Mouse (Mus musculus) adrenal gland, adult 2 months (tissue): ENCODE data around the gene 4933427D14Rik. TPM values are rescaled to one million over a fixed set of nuclear protein-coding genes. Genes with fewer than 3 reads are reported as not detected.
A peak's percentile ranks its signal among the peaks of the same experiment; 100 is the strongest.

ENCODE experiments used
- DNase-seq: peaks from one replicate; pipeline ENCODE4 v3.0.0; 2021
- polyA plus RNA-seq: library from polyadenylated mRNA; depleted of rRNA; stranded (reverse); fragments of >200 nt; gene quantifications from 2 replicates; pipeline ENCODE4 v1.2.3, GENCODE M21; 2012
- total RNA-seq, 2 experiments: library from RNA; stranded (reverse); gene quantifications; 2 replicates each; pipeline ENCODE4 v1.2.3; 2021

The 4933427D14Rik gene
- total and polyA plus RNA-seq, 3 experiments, result 3.1 to 6.4 (median 6.0) TPM

DNA sequence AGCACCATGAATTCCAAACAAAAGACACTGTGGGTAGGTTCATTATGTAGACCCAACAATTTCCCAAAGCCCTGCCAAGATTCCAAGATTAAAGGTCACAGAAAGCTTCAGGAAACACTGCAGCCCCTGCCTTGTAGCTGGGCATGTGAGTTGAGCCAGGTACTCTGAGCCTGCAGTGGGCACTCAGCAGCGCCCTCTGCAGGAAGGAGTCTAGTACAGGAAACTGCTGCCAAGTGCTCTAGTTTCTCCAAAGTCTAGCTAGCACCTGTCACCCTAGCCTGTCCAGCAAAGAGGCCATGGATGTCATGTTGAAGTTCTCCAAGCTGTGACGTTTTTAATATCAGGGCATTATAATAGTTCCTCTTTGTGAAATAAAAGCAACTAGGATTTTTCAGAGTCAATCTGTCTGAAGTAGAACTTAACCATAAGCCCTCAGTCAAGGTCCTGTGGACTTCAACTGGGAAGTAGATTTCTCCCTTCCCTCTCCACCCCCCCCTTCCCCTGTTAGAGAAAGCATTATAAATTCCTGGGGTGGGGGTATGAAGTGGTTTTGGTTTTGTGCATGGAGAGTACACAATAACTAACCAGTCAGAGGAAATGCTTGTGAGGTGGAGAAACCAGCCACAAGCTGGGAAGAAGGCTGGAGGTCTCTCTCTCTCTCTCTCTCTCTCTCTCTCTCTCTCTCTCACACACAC lies 61.9 kb downstream of the 4933427D14Rik start:
- DNase-seq, result peak; percentile 43

DNA sequence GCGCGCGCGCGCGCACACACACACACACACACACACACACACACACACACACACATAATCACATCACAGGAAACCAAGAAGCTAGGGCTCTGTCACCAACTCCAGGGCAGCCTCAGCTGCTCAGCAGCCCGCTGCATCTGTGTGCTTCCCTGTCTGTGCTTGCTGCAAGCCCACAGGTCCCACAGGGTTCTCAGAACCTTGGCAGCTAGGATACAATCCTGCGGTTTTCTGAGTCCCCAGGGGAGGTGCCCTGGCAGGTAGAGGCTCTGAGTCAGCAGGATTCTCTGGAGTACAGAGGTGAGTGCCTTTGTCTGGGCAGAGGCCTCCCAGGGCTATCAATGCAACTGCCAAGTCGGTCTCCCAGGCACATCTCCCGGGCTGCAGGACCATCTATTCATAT lies 64.4 kb downstream of the 4933427D14Rik start:
- no peak for DNase-seq

DNA sequence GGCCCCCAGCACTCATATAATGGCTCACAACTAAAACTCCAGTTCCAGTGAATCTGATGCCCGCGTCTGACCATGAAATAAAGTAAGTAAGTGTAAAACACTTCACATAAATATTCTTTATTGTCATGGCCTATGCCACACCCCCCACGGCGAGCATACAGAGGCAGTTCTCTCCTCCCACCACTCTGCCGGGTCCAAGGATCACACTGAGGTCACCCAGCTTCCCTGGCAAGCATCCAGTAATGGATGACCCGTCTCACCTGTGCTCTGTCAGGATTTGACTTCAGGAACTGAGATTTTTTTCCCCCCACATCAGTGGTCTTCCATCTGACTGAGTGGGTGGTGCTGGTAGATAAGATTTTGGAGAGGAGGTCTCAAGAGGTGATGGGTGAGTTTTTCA lies 67.1 kb downstream of the 4933427D14Rik start:
- DNase-seq, result no peak

DNA sequence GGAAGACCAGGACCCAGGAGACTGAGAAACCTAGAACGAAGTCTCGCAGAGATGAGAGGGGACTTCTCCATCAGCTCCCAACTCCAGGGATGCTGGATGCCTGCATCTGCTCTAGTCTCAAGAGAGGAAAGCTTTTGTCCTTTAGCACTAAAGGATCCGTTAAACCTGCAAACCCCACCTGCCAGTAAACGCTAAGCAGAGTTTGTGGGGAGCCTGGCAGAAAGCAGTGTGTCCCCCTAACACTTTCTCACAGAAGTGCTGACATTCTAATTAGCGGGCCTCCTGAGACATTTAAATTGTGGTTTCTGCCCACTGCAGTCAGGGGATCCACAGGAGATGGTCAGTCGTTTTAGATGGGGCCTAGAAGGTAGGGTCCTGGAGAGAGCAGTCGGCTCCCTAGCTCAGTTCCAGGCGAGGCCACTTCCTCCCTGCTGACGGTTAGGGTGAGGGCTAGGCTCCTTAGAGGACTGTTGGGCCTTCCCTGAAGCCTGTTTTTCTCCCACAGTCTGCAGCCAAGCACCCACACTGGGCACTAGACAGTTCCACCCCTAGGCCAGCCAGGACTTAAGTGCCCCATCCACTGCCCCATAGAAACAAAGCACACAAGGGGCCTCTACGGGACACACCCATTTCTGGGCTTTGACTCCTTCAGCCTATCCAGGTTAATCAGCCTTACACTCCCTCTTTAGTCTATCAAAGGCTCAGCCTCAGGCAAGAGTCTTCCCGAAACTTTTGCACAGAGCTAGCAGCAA lies 70.9 kb downstream of the 4933427D14Rik start:
- DNase-seq, result no peak

DNA sequence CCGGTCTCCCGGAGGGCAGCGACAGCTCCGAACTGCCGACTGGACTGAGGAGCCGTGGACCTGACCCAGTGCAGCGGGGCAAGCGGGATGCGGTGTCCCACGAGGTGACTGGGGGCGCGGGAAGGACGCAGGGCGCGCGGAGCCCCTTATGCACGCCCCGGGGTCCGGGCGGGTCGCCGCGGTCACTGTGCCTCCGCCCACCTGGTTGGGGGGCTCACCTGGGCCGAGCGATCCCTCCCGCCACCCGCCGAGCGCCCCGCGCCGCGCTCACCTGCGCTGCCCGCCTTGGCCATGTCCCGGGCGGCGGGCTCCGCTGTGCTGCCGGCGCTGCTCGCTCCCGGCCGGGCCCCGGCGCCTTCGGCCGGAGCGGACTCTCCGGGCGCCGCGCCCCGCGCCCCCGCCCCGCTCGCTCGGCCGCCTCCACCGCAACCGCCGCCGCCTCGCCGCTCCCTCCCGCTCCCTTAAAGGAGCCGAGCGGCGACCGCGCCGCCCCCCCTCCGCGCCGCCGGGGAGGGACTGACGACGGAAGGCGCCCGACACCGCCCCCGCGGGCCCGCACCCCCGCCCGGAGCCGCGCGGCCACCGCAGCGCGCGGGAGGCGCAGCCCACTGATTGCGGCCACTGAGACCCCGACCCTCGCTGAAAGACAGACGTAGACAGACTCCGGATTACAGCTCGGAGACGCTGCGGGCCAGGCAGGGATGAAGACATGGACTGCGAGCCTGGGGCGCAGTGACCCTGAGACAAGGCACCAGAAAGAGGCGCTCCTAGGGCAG lies 71.7 kb downstream of the 4933427D14Rik start, which contains the start of gene Pitpnm3:
Gene Pitpnm3 (minus strand): TSS at position 396 of the 776 bp plus-strand sequence.
- DNase-seq, result peak; percentile 75

DNA sequence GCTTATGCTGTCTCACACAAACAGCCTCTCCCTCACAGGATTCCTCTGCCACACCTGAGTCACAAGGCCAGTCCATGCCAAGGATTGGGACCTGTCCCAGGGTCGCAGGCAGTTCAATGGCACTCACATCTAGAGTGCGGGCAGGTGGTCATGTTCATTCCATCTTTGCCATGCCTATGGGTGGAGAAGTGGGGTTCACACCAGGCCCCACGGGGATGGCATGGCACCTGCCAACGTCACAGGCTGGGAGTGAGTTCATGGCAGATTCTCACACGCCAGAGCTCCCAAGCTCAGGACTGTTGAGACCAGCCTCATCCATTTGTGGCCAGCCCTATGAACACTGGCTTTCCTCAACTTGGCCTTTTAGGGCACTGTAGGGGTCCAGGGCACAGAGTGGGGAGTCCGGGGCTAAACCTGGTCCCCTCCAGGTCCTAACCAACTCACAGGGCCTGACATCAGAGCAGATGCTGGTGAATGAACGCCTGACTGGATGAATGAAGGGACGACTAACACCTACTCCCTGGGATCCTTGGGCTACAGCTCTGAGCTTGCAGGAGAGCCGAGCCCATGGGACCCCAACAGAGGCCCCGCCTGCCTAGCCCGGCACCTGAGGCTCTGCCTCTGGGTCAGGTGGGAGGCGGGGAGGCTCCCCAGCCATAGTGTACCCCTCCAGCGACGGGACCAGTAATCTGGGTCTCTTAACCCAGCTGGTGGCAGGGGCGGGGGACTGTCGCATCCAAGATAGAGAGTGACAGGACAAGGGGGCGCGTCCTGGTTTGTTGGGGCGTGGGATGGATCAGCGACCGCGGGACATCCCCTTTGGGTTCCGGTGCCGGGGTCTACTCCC lies 72.5 kb downstream of the 4933427D14Rik start:
- no peak for DNase-seq

DNA sequence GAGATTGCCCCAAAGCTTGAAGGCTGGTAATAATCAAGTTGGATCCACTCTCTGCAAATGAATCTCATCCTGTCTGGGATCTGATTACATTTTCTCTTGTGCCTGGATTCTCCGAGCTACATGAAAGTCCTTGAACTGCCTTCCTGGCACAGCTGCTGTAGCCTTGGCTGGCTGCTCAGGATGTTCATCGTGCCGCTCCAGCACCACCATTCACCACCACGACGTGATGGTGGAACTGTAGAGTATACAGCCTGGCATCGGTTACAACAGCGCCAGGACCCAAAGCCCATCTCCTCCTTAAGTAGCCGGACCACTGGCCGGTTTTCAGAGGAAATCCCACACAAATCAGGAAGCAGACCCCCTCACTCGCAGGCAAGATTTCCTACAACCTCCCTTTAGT lies 74.2 kb downstream of the 4933427D14Rik start:
- DNase-seq, result peak; percentile 59

DNA sequence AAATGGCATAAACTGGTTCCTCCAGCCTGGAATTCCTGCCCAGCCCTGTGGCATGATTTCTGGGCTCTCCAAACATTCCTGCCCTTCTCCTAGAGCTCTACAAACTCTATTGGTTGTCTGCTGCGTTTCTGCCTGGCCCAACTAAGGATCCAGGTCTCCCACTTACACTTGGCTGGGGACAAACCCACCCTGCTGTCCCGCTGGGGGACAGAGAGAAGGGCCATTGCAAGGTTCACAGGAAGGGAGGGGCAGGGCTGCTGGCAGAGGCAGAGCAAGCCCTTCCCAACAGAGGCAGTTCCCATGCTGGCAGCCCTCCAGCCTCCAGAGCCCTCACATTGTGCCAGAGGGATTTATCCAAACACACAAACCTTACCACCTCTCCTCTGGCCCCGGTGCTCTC lies 75.0 kb downstream of the 4933427D14Rik start:
- DNase-seq, result peak; percentile 81

DNA sequence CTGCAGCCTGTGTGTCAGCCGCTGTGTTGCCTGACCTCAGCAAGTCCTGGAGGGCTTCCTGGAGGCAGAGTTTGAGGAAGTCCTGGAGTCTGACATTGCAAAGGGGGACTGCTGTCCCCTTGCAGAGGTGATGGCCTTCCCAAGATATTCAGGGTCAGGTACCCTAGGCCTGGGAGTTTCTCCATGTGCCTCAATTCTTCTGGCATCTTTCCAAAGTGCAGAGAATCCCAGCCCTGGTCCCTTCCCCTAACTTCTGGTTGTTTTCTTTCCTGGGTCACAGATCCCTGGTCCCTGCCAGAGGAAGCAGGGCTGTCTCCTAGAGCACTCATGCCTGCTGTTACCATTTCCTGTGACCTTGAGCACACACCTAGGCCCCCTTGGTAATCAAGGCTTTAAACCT lies 75.6 kb downstream of the 4933427D14Rik start:
- DNase-seq, result no peak

DNA sequence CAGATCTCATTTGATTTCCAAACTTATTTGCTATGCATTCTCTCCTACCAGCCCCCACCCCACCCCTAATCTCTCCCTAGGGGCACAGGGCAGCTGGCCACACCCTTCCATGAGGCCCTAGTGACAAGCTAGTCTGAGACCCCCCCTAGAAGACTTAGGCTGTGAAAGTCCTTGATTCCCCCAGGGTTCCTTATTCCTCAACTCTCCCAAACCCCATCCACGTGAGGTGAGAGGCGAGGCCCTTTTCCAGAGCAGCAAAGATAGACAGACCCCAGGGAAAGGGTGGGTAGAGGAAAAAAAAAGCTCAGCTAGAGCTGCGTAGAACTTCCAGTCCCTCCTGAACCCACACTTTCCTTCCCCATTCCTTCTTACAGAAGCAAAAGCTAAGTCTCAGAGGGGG lies 76.4 kb downstream of the 4933427D14Rik start:
- DNase-seq, result no peak

DNA sequence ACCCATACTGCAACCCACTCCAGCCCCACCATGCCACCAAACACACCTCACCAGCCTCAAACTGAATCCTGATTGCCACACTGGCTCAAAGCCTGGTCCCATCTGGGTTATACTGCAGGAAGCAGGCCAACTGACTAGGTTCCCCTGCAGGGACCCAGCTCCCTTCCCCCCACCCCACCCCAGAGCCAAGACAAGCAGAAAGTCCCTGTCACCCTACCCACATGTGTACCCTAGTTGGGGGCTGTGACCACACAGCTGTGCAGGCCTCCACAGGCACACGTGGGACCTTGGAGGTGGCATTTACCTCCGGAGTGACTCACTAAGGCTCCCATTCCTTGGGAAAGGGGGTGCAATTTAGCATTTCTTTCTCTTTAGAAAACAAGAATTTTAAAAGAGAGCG lies 76.8 kb downstream of the 4933427D14Rik start:
- peak; percentile 32 for DNase-seq

DNA sequence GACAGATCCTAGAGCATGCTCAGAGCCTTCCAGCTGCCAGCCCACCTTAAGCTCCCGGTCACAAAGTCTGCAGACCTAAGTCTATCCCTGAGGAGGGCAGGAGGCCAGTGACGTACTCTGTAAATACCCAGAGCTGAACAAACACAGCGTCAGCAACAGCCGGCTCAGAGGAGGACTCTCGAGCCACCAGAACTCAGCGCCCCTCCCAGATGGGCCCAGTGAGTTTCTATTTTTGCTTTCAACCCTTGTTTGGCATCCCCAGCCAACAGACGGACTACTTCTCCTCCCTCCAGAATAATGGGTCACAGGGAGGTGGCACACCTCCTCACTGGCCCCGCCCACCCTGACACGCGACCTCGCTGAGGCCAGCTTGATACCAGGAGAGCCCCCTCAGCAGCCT lies 77.2 kb downstream of the 4933427D14Rik start:
- DNase-seq, result peak; percentile 55

DNA sequence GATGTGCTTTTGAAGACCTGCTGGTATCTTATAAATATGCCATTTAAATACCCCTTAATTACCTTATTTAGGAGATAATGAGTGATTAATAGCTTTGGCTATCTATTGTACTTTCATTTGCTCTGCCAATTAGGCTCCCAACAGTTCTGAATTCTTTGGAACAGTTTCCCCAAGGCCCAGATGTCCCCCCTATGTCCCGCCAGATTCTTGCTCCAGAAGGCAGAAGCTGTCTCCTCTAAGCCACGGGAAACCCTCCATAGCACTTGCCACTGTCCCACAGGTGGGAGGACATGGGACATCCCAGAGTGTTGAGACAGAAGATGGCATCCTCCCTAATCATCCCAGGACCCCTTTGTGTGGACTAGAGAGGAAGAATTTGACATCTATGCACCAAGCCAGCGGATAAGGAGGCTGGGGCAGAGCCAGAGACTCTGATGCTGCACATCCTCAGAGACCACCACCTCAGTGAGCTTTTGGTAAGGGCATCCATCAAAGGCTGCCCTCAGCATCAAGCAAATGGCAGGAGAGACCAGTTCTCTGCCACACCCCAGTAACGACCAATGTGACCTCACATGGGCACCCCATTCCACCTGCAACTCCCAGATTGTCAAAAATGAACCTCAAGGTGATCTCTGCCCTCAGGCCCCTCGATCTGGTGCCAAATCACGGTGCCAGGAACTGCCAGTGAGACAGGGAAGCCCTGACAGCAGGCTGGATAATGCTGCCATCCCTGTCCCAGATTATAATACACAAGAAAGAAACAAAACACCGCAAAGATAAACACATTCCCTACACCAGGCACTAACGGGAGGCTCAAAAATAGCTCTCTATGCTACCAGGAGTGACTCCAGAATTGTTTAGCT lies 78.0 kb downstream of the 4933427D14Rik start:
- no peak for DNase-seq

DNA sequence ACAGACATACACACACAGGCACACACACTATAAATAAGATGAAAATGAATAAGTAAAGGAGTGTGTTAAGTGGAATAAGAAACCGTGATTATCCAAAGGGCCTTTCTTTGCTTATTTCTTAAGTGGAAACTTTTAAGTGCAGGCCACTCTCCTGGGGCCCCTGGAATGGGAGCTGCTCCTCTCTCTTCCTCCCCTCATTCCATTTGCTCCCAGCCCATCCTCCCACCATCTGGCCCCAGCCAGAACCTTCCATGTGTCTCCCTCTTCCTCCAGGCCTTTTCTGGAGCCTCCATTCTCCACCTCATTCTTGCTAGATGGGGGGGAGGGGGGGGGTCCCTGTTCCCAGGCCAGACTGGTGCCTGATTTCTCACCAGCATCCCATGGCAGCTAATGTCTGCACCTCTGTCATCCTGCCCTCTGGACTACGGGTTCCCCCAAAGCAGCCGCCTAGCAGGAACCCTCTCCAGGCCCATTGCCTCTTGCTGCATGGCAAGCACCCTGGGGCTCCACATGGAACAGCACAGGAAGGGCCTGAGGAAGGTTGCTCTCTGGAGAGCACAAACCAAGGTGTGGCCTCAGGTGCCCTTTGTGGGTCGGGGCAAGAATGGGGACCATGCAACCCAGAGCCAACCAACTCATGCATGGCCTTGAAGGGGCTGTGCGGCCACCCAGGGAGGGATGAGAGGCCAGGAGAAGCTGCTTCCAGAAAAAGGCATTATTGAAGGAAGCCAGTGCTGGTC lies 79.6 kb downstream of the 4933427D14Rik start:
- DNase-seq, result no peak

DNA sequence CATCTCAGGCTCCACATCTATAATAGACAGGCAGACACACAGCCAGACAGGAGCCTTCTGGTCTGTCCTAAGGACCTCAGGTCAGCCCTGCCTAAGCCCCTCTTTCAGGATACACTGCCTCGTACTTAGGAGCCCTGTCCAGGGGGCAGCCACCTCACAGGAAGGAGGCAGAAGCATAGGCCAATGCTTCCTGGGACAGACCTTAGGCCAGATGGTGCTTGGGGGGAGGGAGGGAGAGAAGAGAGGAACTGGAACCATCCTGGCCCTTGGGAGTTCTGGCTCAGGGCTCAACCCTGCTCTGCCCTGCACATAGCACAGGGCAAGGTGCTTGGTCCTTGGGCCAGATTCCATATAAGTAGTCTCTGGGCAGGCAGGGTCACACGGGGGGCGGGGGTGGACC lies 81.5 kb downstream of the 4933427D14Rik start:
- DNase-seq, result no peak

DNA sequence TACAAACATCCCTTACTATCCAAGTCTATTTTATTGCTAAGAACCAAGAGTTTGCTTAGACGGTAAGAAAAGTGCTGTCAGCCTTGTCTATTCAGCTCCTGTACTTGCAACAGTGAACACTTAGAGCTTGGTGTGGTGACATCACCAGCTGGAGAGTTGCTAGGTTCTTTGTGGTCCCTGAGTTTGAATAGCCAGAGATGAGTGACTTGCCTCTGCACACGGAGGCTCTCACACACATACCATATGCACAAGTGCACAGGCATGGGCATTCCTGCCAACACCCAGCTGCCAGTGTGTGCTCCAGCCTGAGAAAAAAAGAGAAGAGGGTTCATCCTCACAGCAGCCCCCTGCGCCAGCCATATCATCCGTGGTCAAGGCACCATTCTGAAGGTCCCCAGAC lies 83.7 kb downstream of the 4933427D14Rik start:
- no peak for DNase-seq

DNA sequence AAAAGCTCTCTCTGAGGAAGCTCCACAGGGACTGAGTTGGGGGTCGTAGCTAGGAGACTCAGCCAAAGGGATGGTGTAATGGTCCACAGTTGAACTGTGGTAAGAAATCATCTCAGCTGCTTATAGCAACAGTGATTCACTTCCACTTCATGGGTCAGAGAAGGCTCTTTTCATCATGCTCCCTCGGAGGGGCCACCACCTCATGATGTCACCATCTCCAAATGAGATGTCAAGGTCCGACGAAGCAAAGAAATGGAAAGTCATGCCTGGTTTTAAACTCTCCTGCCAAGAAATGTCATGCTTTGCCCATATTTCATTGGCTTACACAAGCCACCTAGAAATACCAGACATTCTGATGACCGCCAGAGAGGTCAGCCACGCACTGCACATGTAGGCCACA lies 86.9 kb downstream of the 4933427D14Rik start:
- DNase-seq, result peak; percentile 76

DNA sequence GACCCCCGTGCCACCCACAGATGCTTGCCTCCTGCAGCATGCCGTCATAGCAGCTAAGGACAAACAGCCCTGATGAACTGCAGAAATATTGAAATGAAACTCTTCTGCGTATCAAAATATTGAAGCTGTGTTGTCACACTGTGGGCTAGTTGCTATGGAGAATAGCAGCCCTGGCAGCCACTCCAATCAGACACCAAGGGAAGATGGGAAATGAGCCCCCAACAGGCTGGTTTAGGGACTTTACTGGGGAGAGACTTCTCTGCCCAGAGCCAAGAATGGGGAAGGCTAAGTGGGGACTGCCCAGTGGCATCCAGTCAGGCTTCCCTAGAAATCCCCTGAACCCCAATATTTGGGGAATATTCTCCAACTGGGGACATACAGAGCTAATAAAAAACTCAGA lies 88.6 kb downstream of the 4933427D14Rik start:
- no peak for DNase-seq

DNA sequence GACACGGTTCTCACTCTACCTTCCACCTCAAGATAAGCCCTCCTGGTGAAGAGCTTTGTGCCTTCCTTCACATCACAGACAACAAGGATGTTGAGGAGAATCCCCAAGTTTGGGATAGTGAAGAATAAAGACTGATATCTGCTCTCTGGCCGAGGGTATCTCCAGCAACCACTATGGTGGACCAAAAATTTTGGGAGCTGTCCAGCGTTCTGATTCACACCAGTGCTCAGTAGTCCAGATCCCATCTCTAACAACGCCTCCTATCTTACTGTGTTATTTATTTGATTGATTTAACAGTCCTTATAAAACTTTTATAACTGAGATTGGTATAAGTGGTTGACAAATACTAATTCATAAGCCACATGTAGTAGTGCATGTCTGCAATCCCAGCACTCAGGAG lies 94.0 kb downstream of the 4933427D14Rik start:
- no peak for DNase-seq

DNA sequence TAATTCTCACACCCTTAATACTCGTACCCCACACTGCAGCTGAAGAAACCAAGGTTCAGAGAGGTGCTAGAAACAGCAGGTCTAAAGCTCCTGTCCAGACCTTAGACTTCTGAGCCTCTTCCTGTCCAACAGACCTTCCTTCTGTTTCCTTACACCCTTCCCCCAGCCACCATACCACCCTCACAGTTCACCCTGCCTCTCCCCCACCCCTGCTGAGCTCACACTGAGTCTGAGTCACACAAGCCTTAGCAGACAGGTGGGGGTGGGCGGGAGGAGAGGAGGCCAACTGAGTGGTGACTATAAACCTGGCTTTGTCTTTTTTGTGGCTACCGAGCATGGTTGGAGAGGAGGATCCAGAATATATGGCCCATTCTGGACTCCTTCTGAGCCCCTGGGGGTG lies 96.5 kb downstream of the 4933427D14Rik start:
- DNase-seq, result no peak
